Mouse (Mus musculus) neural tube, embryonic 14.5 days (tissue): ENCODE results near the gene Klhl6. TPM values are rescaled to one million over a fixed set of nuclear protein-coding genes. Genes with fewer than 3 reads are reported as not detected.

Experiments used
- ATAC-seq: fragments of 200-750 bp; cut with Nextera tagmentation; 2 replicates; pipeline ENCODE4 v1.8.0; 2017; ENCODE audit warnings: low read depth, mild to moderate bottlenecking, moderate TSS enrichment, moderate library complexity
- H3K27ac ChIP-seq: fragments of 300-500 bp; sonication (generic); 2 replicates; pipeline ENCODE4 v1.5.1; 2014; ENCODE audit warnings: low read depth, mild to moderate bottlenecking, control low read depth, low read length, moderate library complexity, mixed read lengths
- H3K27me3 ChIP-seq: fragments of 300-500 bp; sonication (generic); 2 replicates; pipeline ENCODE4 v1.6.1; 2014; ENCODE audit warnings: low read length; ENCODE audit not compliant: control insufficient read depth, insufficient read depth
- H3K36me3 ChIP-seq: fragments of 300-500 bp; sonication (generic); 2 replicates; pipeline ENCODE4 v1.6.1; 2014; ENCODE audit warnings: low read length, mixed read lengths; ENCODE audit not compliant: control insufficient read depth, insufficient read depth
- H3K4me1 ChIP-seq: fragments of 300-500 bp; sonication (generic); 2 replicates; pipeline ENCODE4 v1.6.1; 2014; ENCODE audit warnings: low read length; ENCODE audit not compliant: control insufficient read depth, insufficient read depth
- H3K4me2 ChIP-seq: fragments of 300-500 bp; sonication (generic); 2 replicates; pipeline ENCODE4 v1.6.1; 2014; ENCODE audit warnings: mild to moderate bottlenecking, low read depth, low read length, control low read depth
- H3K4me3 ChIP-seq: fragments of 300-500 bp; sonication (generic); 2 replicates; pipeline ENCODE4 v1.5.1; 2014; ENCODE audit warnings: low read depth, low read length, control low read depth, mixed read lengths
- H3K9ac ChIP-seq: fragments of 300-500 bp; sonication (generic); replicated peaks from 2 replicates; pipeline ENCODE4 v1.6.1; 2014; ENCODE audit warnings: low read depth, mild to moderate bottlenecking, control low read depth, low read length, mixed read lengths
- H3K9me3 ChIP-seq: fragments of 300-500 bp; sonication (generic); 2 replicates; pipeline ENCODE4 v1.6.1; 2016; ENCODE audit warnings: low read length; ENCODE audit not compliant: control insufficient read depth
- WGBS: fragments of 180-500 bp; shearing (Covaris S2); extraction: QIAGEN DNeasy Blood & Tissue Kit; methylation state at CpG from one replicate; pipeline ENCODE4 v1.1.7; 2014; 5-methylcytosine and 5-hydroxymethylcytosine counted together
- polyA plus RNA-seq: library from polyadenylated mRNA; unstranded; fragments of >200 nt; fragmentation: Nextera tagmentation; extraction: Ambion mirVana; gene quantifications from 2 replicates; pipeline ENCODE4 v1.2.1, GENCODE M21; 2014

Gene Klhl6
- polyA plus RNA-seq, 1 experiment from 2014 or later = 2.2 TPM

DNA sequence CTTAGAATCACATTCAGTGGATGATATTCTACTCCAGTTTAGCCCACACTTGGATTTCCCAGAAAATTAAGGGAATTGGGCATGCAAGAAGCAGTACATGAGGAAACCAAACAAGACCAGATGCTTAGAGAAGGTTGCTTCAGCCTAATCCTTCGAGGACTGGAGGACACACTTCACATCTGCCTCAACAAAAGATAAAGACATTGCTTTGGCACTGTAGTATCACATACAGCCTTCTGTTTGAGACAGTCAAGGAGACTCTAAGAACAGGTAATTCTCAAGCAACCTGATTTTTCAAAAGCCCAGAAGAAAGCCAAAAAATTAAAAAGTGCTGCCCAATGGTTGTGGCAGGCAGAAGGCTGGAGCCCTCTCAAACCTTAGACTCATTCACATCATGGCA lies 16.4 kb downstream of the Klhl6 start:
- no peak overlapping the region for H3K27ac ChIP-seq
- no peak for ATAC-seq
- WGBS = 86% methylated on average over 1 of the region's 1 CpGs

DNA sequence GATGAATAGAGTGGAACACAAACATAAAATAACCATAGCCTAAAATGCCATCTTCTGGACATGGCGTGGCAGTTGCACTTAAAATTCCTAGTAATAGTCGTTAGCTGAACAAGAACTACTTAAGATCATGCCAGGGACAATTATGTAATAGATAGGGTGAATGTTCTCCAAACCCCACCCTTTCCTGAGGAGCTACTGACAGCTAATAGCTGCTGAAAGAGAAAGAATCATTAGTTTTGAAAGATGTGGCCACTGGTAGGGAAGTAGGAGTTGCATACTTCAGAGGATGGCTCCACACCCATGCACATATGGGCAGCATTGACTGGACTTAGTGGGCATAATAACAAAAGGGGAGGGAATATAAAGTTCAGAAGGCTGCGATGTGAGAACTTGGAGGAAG lies 19.9 kb downstream of the Klhl6 start:
- Histone ChIP-seq H3K4me2 (no peak overlapping the region), H3K27ac (no peak overlapping the region), H3K36me3 (no peaks in the 10 kb centered on the region), H3K9ac (no peak overlapping the region), H3K4me3 (no peak overlapping the region), H3K27me3 (no peaks in the 10 kb centered on the region), H3K4me1 (no peaks in the 10 kb centered on the region), H3K9me3 (no peaks in the 10 kb centered on the region)
- 90% methylated on average over 3 of the region's 3 CpGs for WGBS
- ATAC-seq = no peak

More for the DNA sequence above, 16.4 kb downstream of the Klhl6 start:
- Histone ChIP-seq H3K4me1 (no peaks in the 10 kb centered on the region), H3K4me2 (no peak overlapping the region), H3K4me3 (no peak overlapping the region), H3K9me3 (no peaks in the 10 kb centered on the region), H3K36me3 (no peaks in the 10 kb centered on the region), H3K27me3 (no peaks in the 10 kb centered on the region), H3K9ac (no peak overlapping the region)

DNA sequence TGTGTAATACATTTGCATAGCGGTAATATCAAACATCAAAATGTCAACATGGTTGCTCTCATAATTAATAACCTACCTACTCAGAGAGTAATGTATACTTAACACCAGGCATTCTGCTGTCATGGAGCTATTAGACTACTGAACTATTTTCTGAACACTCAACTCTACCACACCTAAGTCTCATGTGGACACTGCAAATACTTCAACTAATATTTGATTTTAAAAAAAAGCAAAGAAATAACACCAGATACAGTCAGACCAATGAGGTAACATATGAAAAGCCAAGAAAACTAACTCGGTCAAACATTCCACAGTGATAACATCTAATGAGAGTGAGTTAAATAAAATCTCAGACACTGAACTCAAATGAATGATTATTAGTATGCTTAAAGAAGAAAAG lies 21.8 kb downstream of the Klhl6 start:
- Histone ChIP-seq H3K4me2 (no peak overlapping the region), H3K36me3 (no peaks in the 10 kb centered on the region), H3K9ac (no peak overlapping the region), H3K4me3 (no peak overlapping the region), H3K27ac (no peak overlapping the region), H3K4me1 (no peaks in the 10 kb centered on the region), H3K9me3 (no peaks in the 10 kb centered on the region), H3K27me3 (no peaks in the 10 kb centered on the region)
- ATAC-seq = no peak
- WGBS = 98% methylated on average over 2 of the region's 2 CpGs

DNA sequence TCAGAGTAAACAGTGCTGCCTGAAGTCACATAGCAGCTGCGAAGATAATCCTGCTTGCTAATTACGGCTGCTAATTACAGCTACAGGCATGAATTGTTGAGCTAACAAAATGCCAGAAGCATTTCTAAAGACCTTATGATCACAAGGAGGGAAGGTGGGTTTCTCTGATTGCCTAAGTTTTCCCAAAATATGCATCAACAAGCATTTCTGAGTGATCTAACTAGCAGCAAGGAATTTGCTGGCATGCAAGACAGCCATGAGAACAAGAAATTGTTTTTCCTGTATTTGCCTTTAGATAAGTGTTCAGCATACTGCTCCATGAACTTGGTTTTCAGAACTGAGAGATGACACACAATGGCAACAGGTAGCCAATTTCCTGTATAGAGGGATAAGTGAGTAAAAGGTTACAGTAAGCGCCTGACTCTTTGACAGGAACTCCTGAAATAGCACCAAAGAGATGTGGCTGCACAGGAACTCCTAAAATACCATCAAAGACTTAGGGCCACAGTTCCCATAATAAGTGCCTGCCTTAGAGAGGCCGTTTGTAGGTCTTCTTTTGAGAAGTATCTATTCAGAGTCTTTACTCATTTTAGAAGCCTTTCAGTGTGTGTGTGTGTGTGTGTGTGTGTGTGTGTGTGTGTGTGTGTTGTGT lies 22.3 kb downstream of the Klhl6 start:
- no peaks in the 10 kb centered on the region for H3K9me3 ChIP-seq
- H3K4me1 ChIP-seq = no peaks in the 10 kb centered on the region
- 79% methylated on average over 4 of the region's 4 CpGs for WGBS
- H3K27ac ChIP-seq = no peak overlapping the region
- H3K9ac ChIP-seq = no peak overlapping the region
- no peaks in the 10 kb centered on the region for H3K27me3 ChIP-seq
- ATAC-seq = no peak
- H3K4me2 ChIP-seq = no peak overlapping the region
- H3K36me3 ChIP-seq = no peaks in the 10 kb centered on the region
- H3K4me3 ChIP-seq = no peak overlapping the region

DNA sequence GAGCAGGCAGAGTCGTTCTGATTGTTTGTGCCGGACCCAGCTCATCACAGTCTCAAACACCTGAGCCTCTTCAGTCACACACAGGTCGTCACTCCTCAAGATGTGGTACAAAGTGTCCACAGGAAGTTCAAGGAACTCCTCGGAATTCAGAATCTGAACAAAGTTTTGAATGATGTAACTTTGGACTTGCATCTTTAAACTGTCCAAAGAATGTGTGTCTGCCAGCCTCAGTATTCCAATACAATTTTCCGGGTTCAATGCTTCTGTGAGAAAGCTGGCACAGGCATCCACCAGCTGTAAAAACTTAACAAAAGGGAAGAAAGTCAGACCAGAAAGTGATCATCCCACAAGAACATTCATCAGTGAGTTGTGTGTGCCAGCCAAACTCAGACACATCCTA lies 25.8 kb downstream of the Klhl6 start:
- Histone ChIP-seq H3K36me3 (no peaks in the 10 kb centered on the region), H3K27ac (no peak overlapping the region), H3K9ac (no peak overlapping the region), H3K4me2 (no peak overlapping the region), H3K4me3 (no peak overlapping the region), H3K9me3 (no peaks in the 10 kb centered on the region), H3K4me1 (no peaks in the 10 kb centered on the region), H3K27me3 (no peaks in the 10 kb centered on the region)
- ATAC-seq = no peak
- 82% methylated on average over 5 of the region's 5 CpGs for WGBS

DNA sequence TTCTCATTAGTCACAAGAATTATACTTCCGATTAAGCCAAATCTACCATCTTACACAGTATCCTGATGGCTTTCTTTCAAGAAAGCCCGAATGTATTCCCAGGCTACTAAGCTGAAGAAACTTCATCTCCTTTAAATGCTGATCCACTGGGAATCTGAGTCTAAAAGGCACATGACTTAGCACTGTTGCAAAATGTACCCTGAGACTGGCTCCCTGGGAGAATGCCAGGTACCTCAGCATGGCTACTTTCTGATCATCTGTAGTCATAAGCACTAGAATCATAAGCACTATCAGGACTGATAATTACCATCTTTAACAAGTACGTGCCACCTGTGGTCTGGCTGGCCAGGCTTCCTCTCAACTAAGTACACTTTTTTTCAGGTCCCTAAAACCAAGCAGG lies 35.5 kb downstream of the Klhl6 start:
- Histone ChIP-seq H3K27me3 (no peaks in the 10 kb centered on the region), H3K9ac (no peak overlapping the region), H3K9me3 (no peaks in the 10 kb centered on the region), H3K4me3 (no peak overlapping the region), H3K27ac (no peak overlapping the region), H3K36me3 (no peaks in the 10 kb centered on the region), H3K4me2 (no peak overlapping the region), H3K4me1 (no peaks in the 10 kb centered on the region)
- ATAC-seq = no peak
- WGBS = 91% methylated on average over 3 of the region's 3 CpGs

DNA sequence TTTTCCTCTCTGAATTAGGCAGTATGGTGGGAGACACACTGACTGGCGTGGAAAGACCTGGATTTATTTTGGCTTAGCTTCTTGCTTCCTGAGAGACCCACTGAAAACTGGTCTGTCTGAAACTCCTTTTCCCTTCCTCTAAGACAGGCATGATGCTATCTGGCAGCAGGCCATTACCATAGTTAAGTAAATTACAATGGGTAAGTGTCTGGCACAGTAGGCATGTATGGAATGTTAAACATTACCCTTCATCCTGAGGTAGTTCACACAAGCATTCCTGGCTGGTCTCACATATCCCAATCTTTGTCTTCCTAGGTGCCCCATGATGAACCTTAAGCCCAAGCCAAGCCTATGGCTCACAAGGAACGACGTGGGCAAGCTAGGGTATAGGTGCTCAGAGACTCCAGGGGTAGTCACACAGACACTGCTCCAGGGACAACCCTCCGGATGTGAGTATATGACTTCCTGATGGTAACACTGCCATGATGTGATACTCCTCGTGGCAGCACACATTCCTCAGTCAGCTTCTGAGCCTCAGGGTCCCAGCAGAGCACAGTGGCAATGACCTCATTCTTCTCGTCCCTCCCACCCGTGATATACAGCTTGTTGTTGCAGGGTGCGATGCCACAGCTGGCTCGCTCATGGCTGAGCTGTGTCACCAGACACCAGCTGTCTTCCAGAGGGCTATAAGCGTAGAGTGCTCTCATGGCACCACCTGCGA lies 36.1 kb downstream of the Klhl6 start:
- no peak overlapping the region for H3K4me2 ChIP-seq
- H3K9me3 ChIP-seq = no peaks in the 10 kb centered on the region
- ATAC-seq = no peak
- no peak overlapping the region for H3K4me3 ChIP-seq
- no peaks in the 10 kb centered on the region for H3K27me3 ChIP-seq
- WGBS = 76% methylated on average over 11 of the region's 11 CpGs
- H3K4me1 ChIP-seq = no peaks in the 10 kb centered on the region
- H3K36me3 ChIP-seq = no peaks in the 10 kb centered on the region
- H3K9ac ChIP-seq = no peak overlapping the region
- no peak overlapping the region for H3K27ac ChIP-seq

DNA sequence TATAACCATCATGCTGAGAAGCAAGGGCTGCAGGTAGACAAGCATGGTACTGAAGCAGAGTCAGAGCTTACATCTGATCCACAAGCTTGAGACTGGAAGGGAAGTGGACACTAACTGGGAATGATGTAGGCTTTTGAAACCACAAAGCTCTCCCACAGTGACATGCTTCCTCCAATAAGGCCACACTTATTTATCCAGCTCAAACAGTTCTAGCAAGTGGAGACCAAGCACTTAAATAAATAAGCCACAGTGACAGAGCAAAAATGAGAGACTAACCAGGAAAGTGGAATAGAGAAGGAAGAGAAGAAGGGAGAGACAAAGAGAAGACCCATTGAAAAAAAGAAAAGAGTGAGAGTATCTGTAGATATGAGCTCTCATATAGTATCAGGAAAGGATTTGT lies 62.0 kb downstream of the Klhl6 start:
- no peaks in the 10 kb centered on the region for H3K27me3 ChIP-seq
- no peaks in the 10 kb centered on the region for H3K4me1 ChIP-seq
- no peak for ATAC-seq
- H3K9me3 ChIP-seq = no peaks in the 10 kb centered on the region
- no peak overlapping the region for H3K4me2 ChIP-seq
- no peak overlapping the region for H3K9ac ChIP-seq
- H3K36me3 ChIP-seq = no peaks in the 10 kb centered on the region
- H3K27ac ChIP-seq = no peak overlapping the region
- H3K4me3 ChIP-seq = no peak overlapping the region

DNA sequence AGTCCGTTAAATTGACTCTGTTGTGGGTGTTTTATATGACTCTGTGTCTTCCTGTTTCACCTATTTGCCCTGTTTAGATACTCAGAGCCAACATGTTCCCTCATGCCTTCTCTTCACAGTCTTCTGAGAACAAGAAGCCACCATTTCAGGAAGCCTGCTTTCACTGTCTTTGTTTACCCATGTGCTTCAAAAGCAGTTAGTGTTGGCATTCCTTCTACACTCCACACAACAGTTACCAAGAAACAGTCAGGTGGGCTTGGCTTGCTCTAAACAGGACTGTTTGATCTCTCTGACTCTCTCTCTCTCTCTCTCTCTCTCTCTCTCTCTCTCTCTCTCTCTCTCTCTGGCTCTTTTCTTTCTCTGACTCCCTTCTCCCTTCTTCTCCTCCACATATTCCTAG lies 64.6 kb downstream of the Klhl6 start:
- 90% methylated on average over 1 of the region's 1 CpGs for WGBS
- no peaks in the 10 kb centered on the region for H3K4me1 ChIP-seq
- H3K9ac ChIP-seq = no peak overlapping the region
- no peaks in the 10 kb centered on the region for H3K36me3 ChIP-seq
- no peaks in the 10 kb centered on the region for H3K27me3 ChIP-seq
- ATAC-seq = no peak
- no peak overlapping the region for H3K4me2 ChIP-seq
- no peaks in the 10 kb centered on the region for H3K9me3 ChIP-seq
- no peak overlapping the region for H3K27ac ChIP-seq
- H3K4me3 ChIP-seq = no peak overlapping the region
